Mouse (Mus musculus): ENCODE data around the gene Cntnap5b. TPM values are rescaled to one million over a fixed set of nuclear protein-coding genes. Genes with fewer than 3 reads are reported as not detected.
A peak's percentile ranks its signal among the peaks of the same experiment; 100 is the strongest.

The Cntnap5b gene
- polyA plus RNA-seq, 1 experiment from 2014 or later: not detected

DNA sequence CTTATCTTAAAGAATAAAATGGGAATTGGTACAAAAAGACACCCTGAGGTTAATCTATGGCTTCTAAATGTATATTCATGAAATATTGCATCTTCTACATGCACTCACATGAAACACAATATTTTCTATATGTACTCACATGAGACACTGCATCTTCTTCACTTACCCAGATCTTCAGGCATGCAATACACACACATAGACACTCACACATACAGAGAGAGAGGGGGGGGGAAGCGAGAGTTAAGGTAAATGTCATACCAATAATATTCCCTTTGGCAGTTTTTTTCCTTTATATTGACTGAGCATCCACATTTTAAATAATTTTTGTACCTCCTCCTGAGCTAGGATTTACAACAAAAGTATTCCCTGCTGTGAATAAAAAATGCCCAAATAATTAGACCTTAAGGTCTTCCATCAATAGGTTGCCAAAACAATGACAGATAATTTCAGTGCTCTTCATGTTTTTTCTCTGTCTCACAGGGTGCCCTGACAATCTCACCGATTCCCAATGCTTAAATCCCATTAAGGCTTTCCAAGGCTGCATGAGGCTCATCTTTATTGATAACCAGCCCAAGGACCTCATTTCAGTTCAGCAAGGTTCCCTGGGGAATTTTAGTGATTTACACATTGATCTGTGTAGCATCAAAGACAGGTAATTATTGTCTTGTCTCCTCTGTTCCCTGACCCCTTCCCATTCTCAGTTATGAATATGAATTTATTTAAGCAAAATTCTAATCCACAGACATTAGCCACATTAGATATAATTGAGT, 391.2 kb downstream of the Cntnap5b start:
- WGBS: 78% methylated on average over 2 of the region's 2 CpGs
- no peak for ATAC-seq (replicated peaks; ENCODE audit: low FRiP score, low read depth)
- no peaks in the 10 kb centered on the region for H3K9me3 ChIP-seq (replicated peaks; ENCODE audit: low read length)
- no peak overlapping the region for H3K4me2 ChIP-seq (ENCODE audit: low read length)
- no peak overlapping the region for H3K27ac ChIP-seq
- H3K4me1 ChIP-seq (replicated peaks; ENCODE audit: insufficient read depth, low read length): no peaks in the 10 kb centered on the region
- DNase-seq (ENCODE audit: low spot score): no peak
- no peak overlapping the region for H3K9ac ChIP-seq (ENCODE audit: low read depth, low read length)
- H3K4me3 ChIP-seq (replicated peaks; ENCODE audit: low read depth, low read length): no peak overlapping the region
- H3K36me3 ChIP-seq (ENCODE audit: insufficient read depth, low read length): no peaks in the 10 kb centered on the region
- no peak for TF ChIP-seq CTCF (IDR thresholded peaks at IDR 0.05; ENCODE audit: low read depth)
- no peaks in the 10 kb centered on the region for H3K27me3 ChIP-seq (ENCODE audit: insufficient read depth, low read length)

DNA sequence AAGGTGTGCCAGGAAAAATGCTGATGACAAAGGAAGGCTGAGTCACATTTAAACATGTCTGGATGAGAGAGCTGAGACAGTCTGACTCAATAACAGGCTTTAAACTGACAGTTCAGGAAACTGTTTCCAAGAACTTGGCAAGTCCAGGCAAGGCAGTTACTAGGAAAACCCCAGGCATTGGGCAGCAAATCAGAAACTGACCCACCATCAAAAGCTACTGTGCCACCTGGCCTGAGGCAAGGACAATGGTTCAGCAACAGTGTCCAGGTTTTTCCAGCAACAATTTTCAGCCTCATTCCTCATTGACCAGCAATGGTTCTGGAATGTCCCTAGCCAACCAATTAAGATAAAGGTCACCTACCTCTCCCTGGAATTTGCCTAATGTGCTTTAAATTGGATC, 399.0 kb downstream of the Cntnap5b start:
- Histone ChIP-seq H3K27me3 (ENCODE audit: insufficient read depth, low read length) (no peaks in the 10 kb centered on the region), H3K4me1 (replicated peaks; ENCODE audit: insufficient read depth, low read length) (no peaks in the 10 kb centered on the region), H3K27ac (no peak overlapping the region), H3K36me3 (ENCODE audit: insufficient read depth, low read length) (no peaks in the 10 kb centered on the region), H3K9ac (ENCODE audit: low read depth, low read length) (no peak overlapping the region), H3K4me2 (ENCODE audit: low read length) (no peak overlapping the region), H3K4me3 (replicated peaks; ENCODE audit: low read depth, low read length) (no peak overlapping the region), H3K9me3 (replicated peaks; ENCODE audit: low read length) (no peaks in the 10 kb centered on the region)
- DNase-seq (ENCODE audit: low spot score): no peak
- no peak for ATAC-seq (replicated peaks; ENCODE audit: low FRiP score, low read depth)
- no peak for TF ChIP-seq CTCF (IDR thresholded peaks at IDR 0.05; ENCODE audit: low read depth)

DNA sequence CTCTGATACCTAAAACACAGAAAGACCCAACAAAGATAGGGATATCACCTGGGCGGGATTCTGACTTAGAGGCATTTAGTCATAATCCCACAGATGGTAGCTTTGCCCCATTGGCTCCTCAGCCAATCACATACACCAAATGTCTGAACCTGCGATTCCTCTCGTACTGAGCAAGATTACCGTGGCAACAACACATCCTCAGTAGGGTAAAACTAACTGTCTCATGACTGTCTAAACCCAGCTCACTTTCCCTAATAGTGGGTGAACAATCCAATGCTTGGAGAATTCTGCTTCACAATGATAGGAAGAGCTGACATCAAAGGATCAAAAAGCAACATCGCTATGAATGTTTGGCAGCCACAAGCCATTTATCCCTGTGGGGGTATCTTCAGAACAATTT, 407.5 kb downstream of the Cntnap5b start:
- no peaks in the 10 kb centered on the region for H3K4me1 ChIP-seq (replicated peaks; ENCODE audit: insufficient read depth, low read length)
- peak; percentile 94 for DNase-seq (ENCODE audit: low spot score)
- H3K4me2 ChIP-seq (ENCODE audit: low read length): no peak overlapping the region
- WGBS: 92% methylated on average over 5 of the region's 5 CpGs
- H3K9ac ChIP-seq (ENCODE audit: low read depth, low read length): no peak overlapping the region
- H3K27ac ChIP-seq: no peak overlapping the region
- no peaks in the 10 kb centered on the region for H3K27me3 ChIP-seq (ENCODE audit: insufficient read depth, low read length)
- TF ChIP-seq CTCF (IDR thresholded peaks at IDR 0.05; ENCODE audit: low read depth): no peak
- H3K36me3 ChIP-seq (ENCODE audit: insufficient read depth, low read length): no peaks in the 10 kb centered on the region
- peak; percentile 100 for ATAC-seq (replicated peaks; ENCODE audit: low FRiP score, low read depth)
- H3K4me3 ChIP-seq (replicated peaks; ENCODE audit: low read depth, low read length): no peak overlapping the region
- no peaks in the 10 kb centered on the region for H3K9me3 ChIP-seq (replicated peaks; ENCODE audit: low read length)

DNA sequence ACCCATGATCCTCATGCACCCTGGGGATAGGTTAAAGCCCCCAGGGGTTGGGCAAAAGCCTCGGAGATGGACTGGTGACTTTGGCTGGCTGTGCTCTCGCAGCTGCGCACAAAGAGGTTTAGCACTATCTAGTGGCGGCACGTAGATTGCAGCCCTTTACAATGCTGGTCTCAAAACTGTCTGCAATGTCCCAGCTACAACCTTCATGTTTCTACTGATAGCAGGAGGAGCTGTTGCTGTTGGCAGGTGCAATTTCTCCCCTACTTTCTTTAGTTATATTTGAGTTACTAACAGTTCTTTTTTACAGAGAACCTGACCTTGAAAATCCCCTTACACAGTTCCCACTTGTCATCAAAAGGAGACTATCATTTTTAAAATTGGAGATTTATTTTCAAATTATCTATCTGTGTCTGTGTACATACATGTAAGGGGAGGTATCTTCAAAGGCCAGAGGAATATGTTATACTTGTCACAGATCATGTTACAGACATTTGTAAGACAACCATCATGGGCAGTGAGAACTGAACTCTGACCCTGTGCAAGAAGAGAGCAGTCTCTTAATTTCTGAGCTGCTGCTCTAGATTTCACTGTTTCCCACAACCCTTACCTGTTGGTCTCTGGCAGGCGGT, 459.5 kb downstream of the Cntnap5b start:
- WGBS: 10% methylated on average over 5 of the region's 6 CpGs
- no peaks in the 10 kb centered on the region for H3K4me1 ChIP-seq (replicated peaks; ENCODE audit: insufficient read depth, low read length)

DNA sequence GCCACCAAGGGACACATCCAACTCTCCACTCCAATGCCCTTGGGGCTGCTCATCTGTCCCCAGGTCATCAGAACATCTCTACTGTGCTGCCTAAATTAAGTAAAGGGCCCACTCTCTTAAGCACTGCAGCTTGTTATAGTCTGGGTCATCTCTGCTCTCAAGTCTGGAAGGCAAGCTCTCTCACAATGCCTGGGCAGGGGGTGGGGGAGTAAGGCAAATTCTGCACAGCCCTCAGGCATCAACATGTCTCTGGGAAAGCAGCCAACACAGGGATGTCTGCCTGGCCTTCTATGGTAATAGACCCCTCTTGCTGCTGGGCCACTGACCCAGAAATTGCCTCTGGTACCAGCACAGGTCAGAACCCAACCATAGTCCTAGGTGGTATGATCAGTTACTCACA, 479.4 kb downstream of the Cntnap5b start:
- H3K9ac ChIP-seq (ENCODE audit: low read depth, low read length): no peak overlapping the region
- H3K4me1 ChIP-seq (replicated peaks; ENCODE audit: insufficient read depth, low read length): no peaks in the 10 kb centered on the region
- no peak overlapping the region for H3K27ac ChIP-seq
- H3K4me3 ChIP-seq (replicated peaks; ENCODE audit: low read depth, low read length): no peak overlapping the region
- H3K9me3 ChIP-seq (replicated peaks; ENCODE audit: low read length): no peaks in the 10 kb centered on the region
- TF ChIP-seq CTCF (IDR thresholded peaks at IDR 0.05; ENCODE audit: low read depth): no peak
- no peak overlapping the region for H3K4me2 ChIP-seq (ENCODE audit: low read length)
- H3K36me3 ChIP-seq (ENCODE audit: insufficient read depth, low read length): no peaks in the 10 kb centered on the region
- DNase-seq (ENCODE audit: low spot score): no peak
- ATAC-seq (replicated peaks; ENCODE audit: low FRiP score, low read depth): no peak
- no peaks in the 10 kb centered on the region for H3K27me3 ChIP-seq (ENCODE audit: insufficient read depth, low read length)

More for the DNA sequence above, 459.5 kb downstream of the Cntnap5b start:
- no peaks in the 10 kb centered on the region for H3K36me3 ChIP-seq (ENCODE audit: insufficient read depth, low read length)
- ATAC-seq (replicated peaks; ENCODE audit: low FRiP score, low read depth) (no peak), DNase-seq (ENCODE audit: low spot score) (peak; percentile 22)
- no peaks in the 10 kb centered on the region for H3K27me3 ChIP-seq (ENCODE audit: insufficient read depth, low read length)
- no peaks in the 10 kb centered on the region for H3K9me3 ChIP-seq (replicated peaks; ENCODE audit: low read length)
- TF ChIP-seq CTCF (IDR thresholded peaks at IDR 0.05; ENCODE audit: low read depth): peak; percentile 46
- H3K4me3 ChIP-seq (replicated peaks; ENCODE audit: low read depth, low read length): no peak overlapping the region
- H3K9ac ChIP-seq (ENCODE audit: low read depth, low read length): no peak overlapping the region
- no peak overlapping the region for H3K27ac ChIP-seq
- no peak overlapping the region for H3K4me2 ChIP-seq (ENCODE audit: low read length)

DNA sequence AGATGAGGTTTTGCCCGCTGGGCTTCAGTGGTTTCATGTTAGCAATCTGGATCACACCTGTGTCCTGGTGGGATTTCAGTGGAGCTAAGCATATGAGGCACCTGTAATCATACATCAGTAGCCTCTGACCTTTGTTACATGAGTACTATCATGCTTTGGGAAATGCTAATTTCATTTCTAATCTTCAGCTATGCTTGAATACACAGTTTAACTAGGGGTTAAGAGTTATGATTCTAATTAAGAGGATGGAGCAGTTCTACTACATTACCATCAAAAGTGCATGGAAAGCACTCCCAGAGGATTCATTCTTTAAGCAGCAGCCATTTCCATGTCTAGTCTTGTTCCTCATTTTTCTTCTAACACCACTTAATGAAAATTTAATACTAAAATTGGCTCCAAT, 538.1 kb downstream of the Cntnap5b start:
- H3K27me3 ChIP-seq (ENCODE audit: insufficient read depth, low read length): no peaks in the 10 kb centered on the region
- no peaks in the 10 kb centered on the region for H3K36me3 ChIP-seq (ENCODE audit: insufficient read depth, low read length)
- H3K4me3 ChIP-seq (replicated peaks; ENCODE audit: low read depth, low read length): no peak overlapping the region
- DNase-seq (ENCODE audit: low spot score) (no peak), ATAC-seq (replicated peaks; ENCODE audit: low FRiP score, low read depth) (no peak)
- H3K27ac ChIP-seq: no peak overlapping the region
- no peak overlapping the region for H3K9ac ChIP-seq (ENCODE audit: low read depth, low read length)
- H3K4me1 ChIP-seq (replicated peaks; ENCODE audit: insufficient read depth, low read length): no peaks in the 10 kb centered on the region
- 71% methylated on average over 1 of the region's 1 CpGs for WGBS
- no peak for TF ChIP-seq CTCF (IDR thresholded peaks at IDR 0.05; ENCODE audit: low read depth)
- H3K9me3 ChIP-seq (replicated peaks; ENCODE audit: low read length): no peaks in the 10 kb centered on the region
- no peak overlapping the region for H3K4me2 ChIP-seq (ENCODE audit: low read length)

All from kidney, postnatal 0 days (tissue).